Mouse (Mus musculus) liver, adult 2 months (tissue): ENCODE measurements around the gene Psg20. TPM values are rescaled to one million over a fixed set of nuclear protein-coding genes. Genes with fewer than 3 reads are reported as not detected.
A peak's percentile ranks its signal among the peaks of the same experiment; 100 is the strongest.
"Not testable (repeated sequence)": the region's sequence is repeated elsewhere in the genome, so short reads cannot be mapped to it uniquely, and the experiment has no call there.

Source experiments
- DNase-seq: peaks from one replicate; pipeline ENCODE4 v3.0.0-alpha.2; 2011; ENCODE audit warnings: low read depth, low spot score; ENCODE audit errors: extremely low read depth
- H3K27ac ChIP-seq: fragments of 200-500 bp; replicated peaks from 2 replicates; pipeline ENCODE4 v1.5.1; 2012; ENCODE audit warnings: low read depth, mild to moderate bottlenecking, control low read depth, inconsistent platforms, low read length; ENCODE audit not compliant: insufficient read depth
- H3K27me3 ChIP-seq: fragments of 200-500 bp; 2 replicates; pipeline ENCODE4 v1.6.1; 2012; ENCODE audit warnings: mild to moderate bottlenecking, moderate library complexity, low read length, inconsistent platforms; ENCODE audit not compliant: control insufficient read depth, insufficient read depth
- H3K36me3 ChIP-seq: fragments of 200-500 bp; 2 replicates; pipeline ENCODE4 v1.6.1; 2012; ENCODE audit warnings: low read length, inconsistent platforms; ENCODE audit not compliant: control insufficient read depth, insufficient read depth
- H3K4me1 ChIP-seq: fragments of 200-500 bp; 2 replicates; pipeline ENCODE4 v1.6.1; 2011; ENCODE audit warnings: low read length; ENCODE audit not compliant: control insufficient read depth, insufficient read depth
- H3K4me3 ChIP-seq: fragments of 200-500 bp; 2 replicates; pipeline ENCODE4 v1.5.1; 2011; ENCODE audit warnings: low read depth, mild to moderate bottlenecking, control low read depth, low read length, moderate library complexity; ENCODE audit not compliant: insufficient read depth
- H3K79me2 ChIP-seq: fragments of 200-500 bp; 2 replicates; pipeline ENCODE4 v1.6.1; 2012; ENCODE audit warnings: inconsistent platforms, mild to moderate bottlenecking, low read length, moderate library complexity; ENCODE audit not compliant: control insufficient read depth, insufficient read depth
- H3K9ac ChIP-seq: fragments of 200-500 bp; 2 replicates; pipeline ENCODE4 v1.6.1; 2012; ENCODE audit warnings: low read depth, mild to moderate bottlenecking, control low read depth, inconsistent platforms, low read length
- CTCF ChIP-seq: fragments of 200-500 bp; IDR thresholded peaks from 2 replicates; pipeline ENCODE4 v1.5.1; 2011; ENCODE audit warnings: low read depth, low read length, control low read depth
- POLR2A ChIP-seq: fragments of 200-500 bp; IDR thresholded peaks from 2 replicates; pipeline ENCODE4 v1.6.1; 2011; ENCODE audit warnings: low read length, control low read depth; ENCODE audit not compliant: insufficient read depth; ENCODE audit errors: extremely low read depth
- WGBS: fragments of 180-500 bp; shearing (Covaris S2); methylation state at CpG from one replicate; pipeline ENCODE4 v1.1.7; 2018; 5-methylcytosine and 5-hydroxymethylcytosine counted together
- polyA plus RNA-seq: library from polyadenylated mRNA; depleted of rRNA; stranded (reverse); fragments of >200 nt; gene quantifications from 2 replicates; pipeline ENCODE4 v1.2.3, GENCODE M21; 2012; rRNA removed
- total RNA-seq: library from RNA; depleted of rRNA; stranded (reverse); fragments of >200 nt; gene quantifications from 2 replicates; pipeline ENCODE4 v1.2.3, GENCODE M21; 2014; rRNA removed

The Psg20 gene
- total and polyA plus RNA-seq, 2 experiments = not detected

DNA sequence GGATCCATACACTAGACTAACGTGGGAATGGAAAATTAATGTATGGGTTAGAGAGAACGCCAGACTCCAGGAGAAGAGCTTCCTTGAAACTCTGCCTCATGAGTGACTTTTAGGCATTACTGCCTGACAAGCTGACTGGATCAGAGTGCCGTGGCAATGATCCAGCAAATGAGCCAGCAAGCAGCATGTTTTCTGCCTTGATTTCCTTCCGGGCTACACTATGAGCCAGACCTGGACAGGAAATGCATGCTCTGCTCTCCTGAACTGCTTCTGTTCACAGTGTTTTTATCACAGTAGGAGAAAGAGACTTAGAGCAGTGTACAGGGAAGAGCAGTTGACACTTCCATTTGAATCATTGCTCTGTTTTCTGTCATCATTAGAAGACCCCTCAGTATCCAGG is 29.6 kb upstream of the Psg20 start:
- Histone ChIP-seq H3K27me3 (no peaks in the 10 kb centered on the region), H3K4me1 (no peaks in the 10 kb centered on the region), H3K9ac (no peak overlapping the region), H3K27ac (no peak overlapping the region; the same call in 1 of the 2 replicates), H3K36me3 (no peaks in the 10 kb centered on the region), H3K4me3 (no peak overlapping the region), H3K79me2 (no peaks in the 10 kb centered on the region)
- no peak for DNase-seq
- TF ChIP-seq CTCF (no peak), POLR2A (no peak)
- 67% methylated on average over 4 of the region's 4 CpGs for WGBS

DNA sequence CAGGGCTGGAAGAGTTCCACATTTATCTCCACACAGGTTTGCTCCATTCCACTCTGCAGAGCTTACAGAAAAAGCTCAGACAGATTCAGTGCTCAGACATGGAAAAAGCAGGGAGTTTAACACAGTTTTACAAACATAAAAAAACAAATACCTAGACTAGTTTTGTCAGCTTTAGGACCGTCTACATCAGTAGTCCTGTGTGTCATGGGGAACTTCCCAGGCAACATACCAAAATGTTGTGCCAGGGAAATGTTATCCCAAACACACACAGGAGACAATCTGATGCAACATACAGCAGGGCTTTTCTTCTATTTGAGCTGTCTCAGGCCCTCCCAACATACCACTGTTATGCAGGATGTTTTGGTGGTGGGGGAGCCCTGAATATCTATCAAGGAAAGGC is 24.9 kb upstream of the Psg20 start:
- H3K79me2 ChIP-seq = no peaks in the 10 kb centered on the region
- H3K36me3 ChIP-seq = no peaks in the 10 kb centered on the region
- H3K4me1 ChIP-seq = no peaks in the 10 kb centered on the region
- TF ChIP-seq POLR2A (no peak), CTCF (no peak)
- no peak for DNase-seq
- no peaks in the 10 kb centered on the region for H3K27me3 ChIP-seq
- no peak overlapping the region for H3K9ac ChIP-seq
- 31% methylated on average over 1 of the region's 1 CpGs for WGBS
- H3K4me3 ChIP-seq = no peak overlapping the region
- H3K27ac ChIP-seq = no peak overlapping the region

DNA sequence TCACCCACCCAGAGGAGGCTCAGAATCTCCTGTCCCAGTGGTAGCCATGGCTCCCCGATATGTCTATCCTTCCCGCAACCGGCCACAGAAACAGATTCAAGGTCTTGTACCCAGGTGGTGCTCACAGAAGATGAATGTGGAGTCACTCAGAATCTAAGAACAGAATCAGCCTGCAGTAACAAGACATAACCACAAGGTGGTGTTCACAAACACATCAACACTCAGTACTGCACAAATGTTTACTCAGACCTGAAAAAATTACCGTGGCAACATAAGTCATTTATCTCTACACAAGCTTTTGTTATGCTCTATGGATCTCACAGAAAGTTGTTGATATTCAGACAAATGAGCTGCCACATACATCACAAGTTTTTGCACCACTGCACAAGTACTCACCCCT is 24.3 kb upstream of the Psg20 start:
- H3K4me3 ChIP-seq, H3K79me2 ChIP-seq, H3K4me1 ChIP-seq, H3K27me3 ChIP-seq, DNase-seq, H3K9ac ChIP-seq, H3K36me3 ChIP-seq, H3K27ac ChIP-seq: not testable (repeated sequence)
- TF ChIP-seq CTCF = 0 out of 2 replicates have a peak, but pooled peaks have one; percentile 3
- WGBS = 65% methylated on average over 4 of the region's 4 CpGs

DNA sequence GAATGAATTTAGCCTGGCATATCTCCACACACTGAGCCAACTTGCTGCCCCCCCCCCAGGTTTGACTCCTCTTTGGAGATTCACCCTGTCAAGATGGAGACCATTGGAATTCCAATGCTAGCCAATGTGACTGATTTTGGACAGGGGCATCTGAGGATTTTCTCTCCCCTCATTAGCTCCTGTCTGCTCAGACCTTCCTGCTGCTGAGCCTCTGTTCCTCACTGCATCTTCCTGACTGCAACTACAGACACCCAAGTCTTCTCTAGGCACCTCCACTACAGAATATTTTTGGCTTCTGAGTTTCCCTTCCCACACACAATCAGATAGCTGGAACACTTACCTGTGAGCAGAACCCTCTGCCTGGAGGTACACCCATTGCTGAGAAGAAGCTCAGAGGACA is 399 bp downstream of the Psg20 start:
- Histone ChIP-seq H3K4me1 (no peaks in the 10 kb centered on the region), H3K27me3 (no peaks in the 10 kb centered on the region), H3K4me3 (no peak overlapping the region), H3K36me3 (no peaks in the 10 kb centered on the region), H3K27ac (no peak overlapping the region), H3K79me2 (no peaks in the 10 kb centered on the region), H3K9ac (no peak overlapping the region)
- TF ChIP-seq CTCF (no peak), POLR2A (no peak)
- no peak for DNase-seq

DNA sequence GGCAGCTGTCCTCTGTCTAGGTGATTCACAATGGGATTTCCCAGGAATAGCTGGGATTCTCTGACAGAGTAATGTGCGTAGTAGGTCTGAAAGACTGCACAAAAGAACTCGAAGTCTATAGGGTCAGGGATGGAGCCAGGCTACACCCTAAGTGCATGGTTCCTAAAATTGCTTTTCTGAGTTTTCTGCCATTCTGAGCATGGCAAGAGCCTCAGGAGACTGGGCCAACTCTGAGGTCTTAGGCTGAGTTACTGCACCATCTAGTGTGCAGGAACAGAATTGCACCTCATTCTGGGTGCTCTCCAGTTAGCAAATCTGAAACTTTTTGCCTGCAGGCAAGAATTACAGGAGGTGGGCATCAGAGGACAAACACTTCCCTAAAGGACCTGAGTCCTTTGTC is 6.2 kb downstream of the Psg20 start:
- Histone ChIP-seq H3K79me2 (no peaks in the 10 kb centered on the region), H3K4me1 (no peaks in the 10 kb centered on the region), H3K27ac (no peak overlapping the region), H3K27me3 (no peaks in the 10 kb centered on the region), H3K36me3 (no peaks in the 10 kb centered on the region), H3K9ac (no peak overlapping the region), H3K4me3 (no peak overlapping the region)
- TF ChIP-seq CTCF = peak; percentile 53; the same call in 1 of the 2 replicates
- TF ChIP-seq POLR2A = no peak
- WGBS = 47% methylated on average over 2 of the region's 2 CpGs
- DNase-seq = peak; percentile 11

DNA sequence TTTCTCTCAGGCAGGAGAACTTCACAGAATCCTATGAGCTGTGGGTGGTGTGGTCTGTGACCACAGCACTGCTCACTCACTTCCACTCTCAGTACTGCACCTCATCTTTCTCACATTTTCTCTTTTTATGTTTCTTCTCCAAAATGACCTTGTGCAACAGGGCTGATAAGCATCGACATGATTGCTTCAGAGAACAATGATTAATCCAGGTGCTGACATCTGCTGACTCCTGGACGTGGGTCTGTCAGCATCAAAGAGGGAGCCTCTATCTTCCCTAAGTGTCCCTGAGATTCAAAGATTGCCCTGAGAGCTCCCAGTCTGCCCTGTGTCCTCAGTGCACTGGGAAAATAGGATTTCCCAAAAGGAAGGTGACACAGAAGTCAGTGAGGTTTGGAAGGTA is 29.4 kb downstream of the Psg20 start, which contains the start of gene Psg21:
Gene Psg21, minus strand, starts transcription at position 101 of the 400 bp plus-strand sequence.
- not testable (repeated sequence) for H3K4me1 ChIP-seq, H3K9ac ChIP-seq, H3K27ac ChIP-seq, H3K36me3 ChIP-seq, H3K79me2 ChIP-seq, H3K27me3 ChIP-seq, DNase-seq, H3K4me3 ChIP-seq
- 26% methylated on average over 2 of the region's 2 CpGs for WGBS

DNA sequence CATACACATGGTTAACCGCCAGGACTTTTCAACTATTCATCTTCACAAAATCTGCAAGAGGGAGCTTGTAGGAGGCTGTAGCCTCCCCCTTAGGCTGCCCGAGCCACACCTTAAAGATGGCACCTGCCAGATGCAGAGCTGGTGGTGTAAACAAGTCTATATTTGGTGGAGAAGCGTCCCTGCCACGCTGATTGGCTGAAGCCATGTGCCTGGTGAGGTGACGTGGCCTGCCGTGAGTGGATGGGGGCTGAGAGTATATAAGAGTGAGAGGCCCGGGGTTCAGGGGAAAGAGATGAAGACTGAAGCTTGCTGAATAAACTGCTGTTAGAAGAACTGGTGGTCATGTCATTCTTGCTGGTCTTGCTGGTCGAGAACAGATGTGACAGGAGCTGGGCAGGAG is 59.1 kb downstream of the Psg20 start:
- WGBS = 78% methylated on average over 8 of the region's 8 CpGs
- not testable (repeated sequence) for H3K27me3 ChIP-seq, H3K79me2 ChIP-seq, H3K36me3 ChIP-seq, H3K27ac ChIP-seq, H3K4me1 ChIP-seq, H3K9ac ChIP-seq, DNase-seq, H3K4me3 ChIP-seq

Other genes with a start within 250 kb of the Psg20 start
- gene Psg26, start 202.0 kb downstream of the Psg20 start, total RNA-seq = not detected in 2 replicates
- not detected in 2 replicates for gene Psg26, start 202.0 kb downstream of the Psg20 start, polyA plus RNA-seq
- not detected in 2 replicates for gene Psg25, start 153.9 kb downstream of the Psg20 start, total RNA-seq
- gene Psg25, start 153.9 kb downstream of the Psg20 start, polyA plus RNA-seq = not detected in 2 replicates
- gene Psg27, start 118.9 kb downstream of the Psg20 start, total RNA-seq = not detected in 2 replicates
- gene Psg27, start 118.9 kb downstream of the Psg20 start, polyA plus RNA-seq = not detected in 2 replicates
- gene Psg23, start 69.7 kb downstream of the Psg20 start, total RNA-seq = not detected in 2 replicates
- gene Psg23, start 69.7 kb downstream of the Psg20 start, polyA plus RNA-seq = not detected in 2 replicates
- gene Psg21, start 29.5 kb downstream of the Psg20 start, total RNA-seq = not detected in 2 replicates
- gene Psg21, start 29.5 kb downstream of the Psg20 start, polyA plus RNA-seq = not detected in 2 replicates
- not detected in 2 replicates for gene Psg22, start 31.9 kb upstream of the Psg20 start, total RNA-seq
- gene Psg22, start 31.9 kb upstream of the Psg20 start, polyA plus RNA-seq = 0.04 TPM in 1 of 2 replicates, not detected in the other
- gene Psg19, start 112.3 kb upstream of the Psg20 start, total RNA-seq = not detected in 2 replicates
- gene Psg19, start 112.3 kb upstream of the Psg20 start, polyA plus RNA-seq = not detected in 2 replicates
- gene Psg17, start 135.4 kb upstream of the Psg20 start, total RNA-seq = not detected in 2 replicates
- gene Psg17, start 135.4 kb upstream of the Psg20 start, polyA plus RNA-seq = not detected in 2 replicates
- 0.83 and 1.1 TPM in 2 replicates for gene Mill2, start 153.8 kb upstream of the Psg20 start, total RNA-seq
- gene Mill2, start 153.8 kb upstream of the Psg20 start, polyA plus RNA-seq = 0.37 and 0.50 TPM in 2 replicates
- 0.18 and 0.27 TPM in 2 replicates for gene Pglyrp1, start 185.1 kb upstream of the Psg20 start, total RNA-seq
- 1.7 and 2.0 TPM in 2 replicates for gene Pglyrp1, start 185.1 kb upstream of the Psg20 start, polyA plus RNA-seq
- gene Ccdc61, start 224.2 kb upstream of the Psg20 start, total RNA-seq = 5.6 and 7.7 TPM in 2 replicates
- 9.7 and 12.0 TPM in 2 replicates for gene Ccdc61, start 224.2 kb upstream of the Psg20 start, polyA plus RNA-seq
- gene Nova2, start 239.7 kb upstream of the Psg20 start, total RNA-seq = 0.09 and 0.27 TPM in 2 replicates
- gene Nova2, start 239.7 kb upstream of the Psg20 start, polyA plus RNA-seq = 0.16 and 0.24 TPM in 2 replicates